Mouse (Mus musculus): ENCODE measurements around the gene Gdap1l1. TPM values are rescaled to one million over a fixed set of nuclear protein-coding genes. Genes with fewer than 3 reads are reported as not detected.

Gdap1l1 gene
- not detected for polyA plus RNA-seq (2014; fragmentation: Illumina TruSeq; extraction: RNeasy Lipid Tissue Mini Kit (QIAGEN cat#74804); ENCODE audit: low read depth, low replicate concordance)

DNA sequence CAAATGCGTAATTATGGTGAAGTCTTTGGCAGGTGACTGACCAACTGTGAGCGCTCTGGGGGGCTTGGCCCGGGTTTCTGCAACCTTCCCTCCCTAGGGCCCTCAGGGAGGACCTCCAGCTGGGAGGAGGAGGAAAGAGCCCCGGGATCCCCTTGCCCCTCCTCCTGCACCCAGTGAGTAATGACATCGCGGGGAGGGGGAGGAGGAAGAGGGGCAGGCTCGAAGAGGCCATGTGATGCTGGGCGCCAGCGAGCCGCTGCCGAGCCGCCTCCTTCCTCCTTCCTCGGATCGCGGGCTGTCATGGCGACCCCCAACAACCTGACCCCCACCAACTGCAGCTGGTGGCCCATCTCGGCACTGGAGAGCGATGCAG lies at the start of gene Gdap1l1:
Gene Gdap1l1, plus strand, starts transcription at position 231 of the 373 bp plus-strand sequence.

DNA sequence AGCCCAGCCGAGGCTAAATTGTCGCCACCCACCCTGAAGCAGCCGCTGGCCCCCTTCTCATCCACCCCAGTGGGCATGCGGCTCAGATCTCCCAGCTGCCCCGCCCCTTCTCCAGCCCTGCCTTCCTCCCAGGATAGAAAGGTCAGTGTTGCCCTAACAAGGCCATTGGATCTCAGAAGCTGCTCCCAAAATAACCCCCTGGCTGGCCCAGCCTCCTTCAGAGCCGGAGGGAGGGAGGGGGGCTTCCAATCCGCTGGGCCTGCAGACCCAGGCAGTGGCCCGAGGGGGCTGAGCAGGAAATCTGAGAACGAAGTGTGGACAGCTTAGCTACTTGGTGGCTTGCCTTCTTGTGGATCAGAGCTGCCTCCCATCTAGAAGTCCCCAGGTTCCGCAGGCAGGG lies 40.4 kb upstream of the Gdap1l1 start, which contains the start of gene Jph2:
Gene Jph2, minus strand, starts transcription at position 89 of the 400 bp plus-strand sequence.

DNA sequence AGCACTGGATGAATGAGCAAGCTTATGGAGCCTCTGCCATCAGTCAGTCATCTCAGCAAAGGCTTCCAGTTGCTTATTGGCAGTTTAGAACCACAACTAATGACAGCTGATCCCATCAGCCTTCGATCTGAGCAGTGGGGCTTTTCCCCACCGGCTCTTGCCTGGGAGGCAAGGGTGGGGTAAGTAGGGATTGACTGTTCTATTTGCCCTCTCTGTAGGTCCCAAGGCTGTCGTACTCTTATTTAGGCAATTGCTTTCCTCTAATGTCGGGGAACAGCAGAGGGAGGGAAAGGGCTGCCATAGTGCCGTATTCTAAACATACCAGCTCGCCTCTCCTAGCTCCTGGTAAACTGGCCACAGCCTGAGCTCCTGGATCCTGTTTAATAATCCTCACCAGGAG lies 13.7 kb upstream of the Gdap1l1 start, which contains the start of gene Oser1:
Gene Oser1, minus strand, starts transcription at position 101 of the 400 bp plus-strand sequence.

DNA sequence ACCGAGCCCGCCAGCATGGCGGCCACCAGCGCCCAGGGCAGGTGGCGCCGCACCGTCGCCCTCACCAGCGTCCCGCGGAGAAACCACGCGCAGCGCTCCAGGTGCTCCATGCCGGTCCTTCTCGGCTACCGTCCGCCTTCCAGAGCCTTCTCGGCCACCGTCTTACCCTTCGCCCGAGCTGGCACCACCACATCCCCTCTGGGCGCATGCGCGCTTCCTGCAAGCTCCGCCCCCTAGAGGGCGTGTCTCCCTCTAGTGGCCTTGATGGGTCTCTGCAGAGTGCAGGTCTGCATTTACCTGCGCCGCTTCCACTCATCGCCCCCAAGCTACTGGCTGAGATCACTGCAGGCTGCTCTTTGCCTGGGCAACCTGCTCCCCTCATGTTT lies 34.2 kb downstream of the Gdap1l1 start, which contains the start of gene Fitm2:
Gene Fitm2, minus strand, starts transcription at position 164 of the 386 bp plus-strand sequence.

DNA sequence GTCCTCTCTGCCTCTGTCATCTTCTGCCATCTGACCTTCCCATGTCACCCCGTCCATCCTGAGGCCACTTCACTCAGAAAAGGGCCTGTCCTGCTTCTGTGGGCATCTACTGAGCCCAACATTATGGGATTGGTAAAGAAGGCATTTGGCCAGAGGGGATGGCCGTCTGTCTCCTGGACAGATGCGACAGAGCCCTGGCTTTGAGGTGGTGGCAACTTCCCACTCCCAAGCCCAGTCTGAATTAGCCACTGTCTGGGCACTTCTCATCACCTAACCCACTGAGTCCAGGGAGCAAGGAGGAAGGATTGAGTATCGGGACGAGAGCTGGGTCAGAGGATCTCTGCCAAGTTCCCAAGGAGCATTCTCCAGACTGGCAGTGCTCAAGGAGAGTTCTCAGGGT lies 53.7 kb downstream of the Gdap1l1 start, which contains the start of gene R3hdml:
Gene R3hdml, plus strand, starts transcription at position 301 of the 400 bp plus-strand sequence.

Other genes with a start within 250 kb of the Gdap1l1 start
- 4.1 TPM for gene Tox2, start 235.4 kb upstream of the Gdap1l1 start, polyA plus RNA-seq (2014; fragmentation: Illumina TruSeq; extraction: RNeasy Lipid Tissue Mini Kit (QIAGEN cat#74804); ENCODE audit: low read depth, low replicate concordance)
- gene Jph2, start 40.5 kb upstream of the Gdap1l1 start, polyA plus RNA-seq (2014; fragmentation: Illumina TruSeq; extraction: RNeasy Lipid Tissue Mini Kit (QIAGEN cat#74804); ENCODE audit: low read depth, low replicate concordance): not detected
- gene Oser1, start 13.8 kb upstream of the Gdap1l1 start, polyA plus RNA-seq (2014; fragmentation: Illumina TruSeq; extraction: RNeasy Lipid Tissue Mini Kit (QIAGEN cat#74804); ENCODE audit: low read depth, low replicate concordance): 51.5 TPM
- 75.2 TPM for gene Fitm2, start 34.2 kb downstream of the Gdap1l1 start, polyA plus RNA-seq (2014; fragmentation: Illumina TruSeq; extraction: RNeasy Lipid Tissue Mini Kit (QIAGEN cat#74804); ENCODE audit: low read depth, low replicate concordance)
- not detected for gene R3hdml, start 53.8 kb downstream of the Gdap1l1 start, polyA plus RNA-seq (2014; fragmentation: Illumina TruSeq; extraction: RNeasy Lipid Tissue Mini Kit (QIAGEN cat#74804); ENCODE audit: low read depth, low replicate concordance)
- gene Hnf4a, start 68.3 kb downstream of the Gdap1l1 start, polyA plus RNA-seq (2014; fragmentation: Illumina TruSeq; extraction: RNeasy Lipid Tissue Mini Kit (QIAGEN cat#74804); ENCODE audit: low read depth, low replicate concordance): not detected
- gene Ttpal, start 163.8 kb downstream of the Gdap1l1 start, polyA plus RNA-seq (2014; fragmentation: Illumina TruSeq; extraction: RNeasy Lipid Tissue Mini Kit (QIAGEN cat#74804); ENCODE audit: low read depth, low replicate concordance): 35.2 TPM
- 1,406 TPM for gene Serinc3, start 206.7 kb downstream of the Gdap1l1 start, polyA plus RNA-seq (2014; fragmentation: Illumina TruSeq; extraction: RNeasy Lipid Tissue Mini Kit (QIAGEN cat#74804); ENCODE audit: low read depth, low replicate concordance)
- 27.9 TPM for gene Pkig, start 219.9 kb downstream of the Gdap1l1 start, polyA plus RNA-seq (2014; fragmentation: Illumina TruSeq; extraction: RNeasy Lipid Tissue Mini Kit (QIAGEN cat#74804); ENCODE audit: low read depth, low replicate concordance)

Measured in adrenal gland, adult 10 weeks (tissue).